Mouse (Mus musculus) urinary bladder, postnatal 10 days (tissue): ENCODE results near the gene Bloc1s1.

Experiments
- DNase-seq: peaks from one replicate; pipeline ENCODE4 v3.0.0; 2022; ENCODE audit warnings: low spot score

Bloc1s1 gene

DNA sequence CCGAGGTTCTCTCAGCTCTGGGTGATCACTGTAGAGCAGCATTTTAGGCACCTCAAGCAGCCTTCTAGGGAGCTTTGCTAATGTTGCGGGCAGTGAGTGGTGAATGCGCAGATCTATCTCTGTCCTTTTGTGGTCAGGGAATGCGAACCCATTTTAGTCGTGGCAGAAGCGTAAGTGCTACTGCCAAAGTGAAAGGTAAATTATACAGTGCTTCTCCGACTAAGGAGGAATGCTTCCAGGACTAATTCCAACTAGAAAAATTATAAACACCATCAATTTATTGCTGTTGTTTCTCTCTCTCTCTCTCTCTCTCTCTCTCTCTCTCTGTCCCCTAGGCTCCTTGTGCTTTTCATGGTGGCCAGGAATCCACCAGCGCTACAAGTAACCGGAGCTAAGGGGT lies at the start of gene Bloc1s1:
Bloc1s1 (minus strand) TSS at position 101 of the 400 bp plus-strand sequence.
- no peak for DNase-seq

GRCm38 (mm10) chr10:128972841-128973240 lies 49.0 kb upstream of the Bloc1s1 start:
- DNase-seq: no peak

DNA sequence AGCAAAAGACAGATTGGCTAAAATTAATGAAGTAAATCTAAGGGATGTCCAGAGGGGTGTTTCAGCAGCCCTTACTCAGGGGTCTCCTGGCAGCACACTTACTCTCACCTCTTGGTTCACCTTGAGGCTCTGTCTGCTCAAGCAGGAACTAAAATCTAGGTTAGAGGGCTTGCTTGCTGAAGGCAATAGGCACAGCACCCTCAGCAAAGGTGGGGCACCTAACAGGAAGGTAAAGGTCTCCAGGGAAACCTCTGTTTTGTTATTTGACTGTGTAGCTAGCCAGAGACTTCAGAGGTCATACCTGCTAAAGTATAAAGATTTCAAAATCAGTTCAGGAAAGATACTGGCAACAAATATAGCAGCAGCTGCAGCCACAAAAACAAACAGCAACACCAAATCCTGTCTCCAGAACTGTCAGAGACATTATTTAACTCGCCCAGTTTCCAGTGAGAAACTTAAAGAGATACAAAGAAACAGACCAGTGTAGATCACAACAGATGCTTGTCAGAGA lies 47.0 kb upstream of the Bloc1s1 start:
- DNase-seq: no peak

- DNase-seq: no peak
Observed at GRCm38 (mm10) chr10:128968341-128968749, 44.5 kb upstream of the Bloc1s1 start.

DNA sequence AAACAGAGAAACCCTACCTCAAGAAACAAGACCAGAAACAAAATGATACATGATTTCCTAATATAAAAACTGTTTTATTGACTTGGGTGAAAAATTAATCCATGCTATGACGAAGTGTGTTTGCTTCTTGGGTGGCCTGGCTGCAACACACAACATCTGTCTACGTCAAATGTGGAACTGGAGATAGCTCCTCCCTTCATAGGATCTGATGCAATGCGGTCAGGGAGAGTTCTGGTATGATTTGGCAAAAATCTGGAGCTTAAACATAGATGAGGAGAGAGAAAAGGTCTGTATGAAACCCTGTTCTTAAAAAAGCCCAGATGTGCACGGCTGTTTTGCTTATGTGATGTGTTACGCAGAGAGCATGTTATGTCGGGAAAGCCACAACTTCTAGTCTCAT lies 42.0 kb upstream of the Bloc1s1 start:
- no peak for DNase-seq

- no peak for DNase-seq
Observed at GRCm38 (mm10) chr10:128964961-128965360, 41.1 kb upstream of the Bloc1s1 start.

GRCm38 (mm10) chr10:128960590-128961584 lies 37.1 kb upstream of the Bloc1s1 start, which contains the start of gene Mettl7b:
Mettl7b (minus strand) TSS chr10:128960988.
- no peak for DNase-seq

- DNase-seq: no peak
Observed at GRCm38 (mm10) chr10:128960142-128960541, 36.3 kb upstream of the Bloc1s1 start.

- DNase-seq: no peak
Observed at GRCm38 (mm10) chr10:128958340-128958739, 34.5 kb upstream of the Bloc1s1 start.

DNA sequence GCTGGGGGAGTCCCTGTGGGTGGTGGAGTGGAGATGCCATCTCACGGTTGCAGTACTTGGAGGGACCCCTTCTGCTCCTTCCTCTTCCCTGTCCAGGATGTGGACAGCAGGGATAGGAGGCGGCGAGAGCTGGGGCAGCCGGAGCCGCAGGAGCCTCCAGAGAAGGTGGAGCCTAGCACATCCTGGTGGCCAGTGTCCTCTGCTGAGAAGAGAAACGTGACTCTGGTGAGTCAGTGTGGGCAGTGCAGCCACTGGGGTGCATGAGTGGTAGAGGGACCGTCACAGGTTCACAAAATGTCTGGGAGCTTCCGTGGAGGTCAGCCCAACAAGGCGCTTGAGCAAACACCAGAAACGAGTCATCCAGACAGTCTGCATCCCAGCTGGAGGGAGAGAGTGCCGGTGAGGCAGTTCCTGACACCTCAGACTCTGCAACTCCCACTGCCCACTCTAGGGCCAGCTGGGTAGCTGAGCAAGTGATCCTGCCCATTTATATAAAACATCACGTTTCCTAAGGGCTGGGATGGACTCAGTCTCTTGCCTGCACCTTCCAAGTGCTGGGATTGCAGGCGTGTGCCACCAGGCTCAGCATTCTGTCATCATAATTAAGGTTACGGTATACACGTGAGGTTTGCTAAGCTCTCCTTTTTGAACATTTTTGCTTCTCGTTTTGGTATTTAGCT lies 26.5 kb upstream of the Bloc1s1 start:
- no peak for DNase-seq

DNA sequence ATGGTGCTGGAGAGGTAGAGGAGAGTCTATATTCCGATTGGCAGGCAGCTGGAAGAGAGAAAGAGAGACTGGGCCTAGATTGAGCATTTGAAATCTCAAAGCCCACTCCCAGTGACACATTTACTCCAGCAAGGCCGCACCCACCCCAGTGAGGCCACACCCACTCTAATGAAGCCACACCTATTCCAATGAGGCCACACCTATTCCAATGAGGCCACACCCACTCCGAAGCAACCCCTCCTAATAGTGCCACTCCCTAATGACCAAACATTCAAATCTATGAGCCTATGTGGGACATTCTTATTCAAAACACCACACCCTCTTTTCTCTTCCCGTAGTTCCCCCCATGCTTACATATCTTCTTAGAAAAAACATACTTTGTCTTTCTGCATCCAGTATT lies 23.7 kb upstream of the Bloc1s1 start:
- DNase-seq: no peak

DNA sequence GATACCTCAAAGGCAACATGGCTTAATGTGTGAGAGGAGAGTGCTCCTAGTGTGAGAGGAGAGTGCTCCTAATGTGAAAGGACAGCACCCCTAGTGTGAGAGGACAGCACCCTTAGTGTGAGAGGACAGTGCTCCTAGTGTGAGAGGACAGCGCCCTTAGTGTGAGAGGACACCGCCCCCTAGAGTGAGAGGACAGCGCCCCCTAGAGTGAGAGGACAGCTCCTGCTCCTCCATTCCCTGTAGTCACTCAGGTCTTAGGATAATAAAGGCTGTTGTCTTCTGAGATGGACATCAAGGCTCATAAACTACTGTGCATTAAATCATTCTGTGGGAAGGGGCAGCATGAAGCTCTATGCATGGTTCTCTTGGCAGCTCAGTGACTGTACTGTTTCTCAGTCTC lies 21.8 kb upstream of the Bloc1s1 start:
- no peak for DNase-seq

DNA sequence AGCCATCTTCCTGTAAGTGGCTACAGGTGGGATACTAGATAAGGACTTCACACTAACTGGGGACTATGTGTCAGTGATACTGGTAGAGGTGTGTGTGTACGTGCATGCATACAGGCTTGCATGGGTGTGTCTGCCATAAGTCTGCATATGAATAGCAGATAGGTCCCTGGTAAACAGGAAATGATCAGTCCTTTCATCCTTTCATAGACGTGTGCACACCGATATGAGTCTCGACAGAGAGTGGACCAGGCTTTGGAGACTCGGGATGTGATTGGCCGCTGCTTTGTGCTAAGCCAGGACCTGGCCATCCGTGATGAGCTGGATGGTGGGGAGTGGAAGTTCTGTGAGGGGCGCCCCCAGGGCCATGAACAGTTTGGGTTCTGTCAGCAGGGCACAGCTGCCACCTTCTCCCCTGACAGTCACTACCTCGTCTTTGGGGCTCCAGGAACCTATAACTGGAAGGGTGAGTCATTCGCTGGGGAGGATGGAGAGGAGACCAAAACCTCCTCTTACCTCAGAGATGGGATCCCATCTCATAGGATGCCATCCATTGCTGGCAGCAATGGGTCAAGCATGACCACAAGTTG lies 16.7 kb upstream of the Bloc1s1 start:
- DNase-seq: no peak

DNA sequence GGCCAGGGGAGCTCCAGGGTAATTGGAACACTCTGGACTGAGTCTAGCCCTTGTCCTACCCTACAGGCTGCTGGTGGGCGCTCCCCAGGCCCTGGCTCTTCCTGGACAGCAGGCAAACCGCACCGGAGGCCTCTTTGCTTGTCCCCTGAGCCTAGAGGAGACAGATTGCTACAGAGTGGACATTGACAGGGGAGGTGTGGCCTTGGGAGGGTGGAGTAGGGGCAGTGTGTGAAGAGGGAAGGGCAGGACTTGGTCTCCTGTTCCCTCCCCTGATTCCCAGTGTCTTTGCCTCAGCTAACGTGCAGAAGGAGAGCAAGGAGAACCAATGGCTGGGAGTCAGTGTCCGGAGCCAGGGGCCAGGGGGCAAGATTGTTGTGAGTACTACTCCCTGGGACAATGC lies 15.1 kb upstream of the Bloc1s1 start:
- no peak for DNase-seq

DNA sequence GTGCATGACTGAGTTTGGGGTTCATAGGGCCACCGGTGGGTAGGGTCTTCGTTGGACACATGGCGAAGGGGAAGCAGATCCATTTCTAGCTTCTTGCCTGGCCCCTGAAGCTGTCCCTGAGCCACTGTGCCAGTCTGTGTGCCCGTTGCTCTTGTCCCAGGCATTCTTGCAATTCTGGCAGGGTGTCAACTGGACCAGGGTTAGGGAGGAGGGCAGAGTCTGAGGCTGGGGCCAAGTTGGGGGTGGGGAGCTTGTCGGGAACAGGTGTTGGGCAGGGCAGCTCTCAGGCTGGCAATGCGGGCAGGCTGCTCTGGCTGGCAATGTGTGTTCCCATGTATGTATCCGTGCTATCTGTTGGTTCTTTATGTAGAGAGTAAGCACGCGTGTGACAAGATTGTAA lies 14.6 kb upstream of the Bloc1s1 start:
- no peak for DNase-seq

DNA sequence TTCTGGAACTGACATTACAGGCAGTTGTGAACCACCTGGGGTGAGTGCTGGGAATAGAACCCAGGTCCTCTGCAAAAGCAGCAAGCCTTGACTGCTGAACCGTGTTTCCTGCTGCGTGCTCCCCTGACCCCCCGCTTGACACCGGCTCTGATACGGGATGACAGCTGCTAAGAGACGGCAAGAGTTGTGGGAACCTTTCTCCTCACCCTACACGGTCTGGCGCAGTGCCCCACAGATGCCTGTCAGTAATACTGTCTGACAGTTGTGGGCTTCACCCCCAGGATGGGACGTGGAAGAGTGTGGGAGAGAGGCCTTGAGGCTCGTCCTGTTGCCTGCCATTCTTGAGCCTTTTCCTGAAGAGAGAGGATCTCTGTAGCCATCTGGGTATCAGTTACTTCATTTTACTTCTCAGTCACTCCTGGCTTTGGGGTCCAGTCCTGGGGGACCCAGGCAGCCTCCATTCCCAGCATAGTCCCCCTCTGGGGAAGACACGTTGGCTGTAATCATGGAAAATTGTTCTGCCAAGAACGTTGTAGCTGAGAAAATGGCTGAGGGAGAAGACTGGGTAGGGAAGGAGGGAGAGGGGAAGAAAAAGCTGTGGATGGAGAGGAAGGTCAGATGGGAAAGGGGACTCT lies 14.0 kb upstream of the Bloc1s1 start:
- no peak for DNase-seq

GRCm38 (mm10) chr10:128935826-128936440 lies 12.1 kb upstream of the Bloc1s1 start:
- DNase-seq: no peak

- no peak for DNase-seq
Observed at GRCm38 (mm10) chr10:128934997-128935787, 11.4 kb upstream of the Bloc1s1 start.

DNA sequence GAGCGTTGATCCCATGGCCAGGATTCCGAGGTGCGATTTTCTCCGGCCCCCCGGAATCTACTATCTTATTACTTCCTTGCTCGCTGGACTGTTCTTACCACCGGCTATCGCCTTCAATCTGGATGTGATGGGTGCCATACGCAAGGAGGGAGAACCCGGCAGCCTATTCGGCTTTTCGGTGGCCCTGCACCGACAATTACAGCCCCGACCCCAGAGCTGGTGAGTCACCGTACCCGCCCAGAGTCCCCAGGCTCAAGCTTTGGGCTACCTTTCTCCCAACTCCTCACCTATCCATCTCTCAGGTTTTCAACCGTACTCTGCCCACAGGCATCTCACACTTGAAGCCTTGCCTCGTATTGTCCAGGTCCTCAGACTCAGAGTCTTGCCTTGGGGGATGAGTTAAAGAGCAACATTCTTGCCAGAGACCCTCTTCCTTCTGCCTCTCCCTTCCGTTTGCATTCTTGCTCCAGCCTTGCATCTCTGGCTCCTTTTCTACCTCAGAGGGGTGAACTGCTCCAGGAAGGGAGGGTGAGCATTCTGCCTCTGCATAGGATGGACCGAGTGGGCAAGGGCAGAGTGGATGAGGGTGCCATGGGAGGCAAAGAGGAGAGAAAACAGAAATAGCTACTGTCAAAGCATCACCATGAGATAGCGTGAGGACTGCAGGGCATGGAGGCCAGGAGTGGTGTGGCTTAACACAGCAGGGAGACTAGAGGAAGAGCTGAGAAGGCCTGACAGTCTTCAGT lies 10.3 kb upstream of the Bloc1s1 start:
- no peak for DNase-seq

DNA sequence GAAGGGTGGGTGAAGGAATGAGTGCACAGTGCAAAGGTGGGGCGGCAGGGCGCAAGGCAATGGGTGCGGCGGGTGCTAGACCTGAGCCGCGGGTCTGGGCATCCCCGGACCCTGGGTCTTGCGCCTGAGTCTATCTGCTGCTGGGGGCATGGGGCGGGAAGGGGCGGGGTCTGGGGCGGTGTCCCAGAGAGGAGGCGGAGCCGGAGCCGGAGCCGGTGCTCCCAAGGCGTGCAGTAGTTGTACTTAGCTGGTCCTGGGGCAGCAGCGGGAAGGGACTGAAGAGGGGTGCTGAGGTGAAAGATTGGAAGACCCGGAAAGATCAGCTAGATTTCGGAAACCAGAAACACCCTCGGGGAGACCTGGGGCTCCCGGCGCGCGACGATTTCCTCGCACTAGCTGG lies 9.7 kb upstream of the Bloc1s1 start, which contains the start of gene Itga7:
Itga7 (plus strand) TSS at position 245 of the 400 bp plus-strand sequence.
- no peak for DNase-seq
